Mouse (Mus musculus) liver, embryonic 11.5 days (tissue): ENCODE data around the gene Car5a. TPM values are rescaled to one million over a fixed set of nuclear protein-coding genes. Genes with fewer than 3 reads are reported as not detected.
A peak's percentile ranks its signal among the peaks of the same experiment; 100 is the strongest.

Source experiments
- ATAC-seq: fragments of 200-750 bp; cut with Nextera tagmentation; replicated peaks from 2 replicates; pipeline ENCODE4 v1.8.0; 2017; ENCODE audit warnings: moderate number of reproducible peaks, mild to moderate bottlenecking, moderate TSS enrichment, moderate library complexity; ENCODE audit not compliant: low FRiP score
- DNase-seq: peaks from one replicate; pipeline ENCODE4 v3.0.0-alpha.2; 2017; ENCODE audit warnings: low spot score
- H3K27ac ChIP-seq: fragments of 300-500 bp; sonication (generic); 2 replicates; pipeline ENCODE4 v1.5.1; 2014; ENCODE audit warnings: mild to moderate bottlenecking, low read depth, low read length, control low read depth
- H3K27me3 ChIP-seq: fragments of 300-500 bp; sonication (generic); replicated peaks from 2 replicates; pipeline ENCODE4 v1.6.1; 2014; ENCODE audit warnings: low read length, mixed read lengths; ENCODE audit not compliant: control insufficient read depth, insufficient read depth
- H3K36me3 ChIP-seq: fragments of 300-500 bp; sonication (generic); 2 replicates; pipeline ENCODE4 v1.6.1; 2014; ENCODE audit warnings: mild to moderate bottlenecking, low read length, moderate library complexity, mixed read lengths; ENCODE audit not compliant: control insufficient read depth, insufficient read depth
- H3K4me1 ChIP-seq: fragments of 300-500 bp; sonication (generic); replicated peaks from 2 replicates; pipeline ENCODE4 v1.6.1; 2014; ENCODE audit warnings: low read length, mixed read lengths; ENCODE audit not compliant: control insufficient read depth, insufficient read depth
- H3K4me2 ChIP-seq: fragments of 300-500 bp; sonication (generic); 2 replicates; pipeline ENCODE4 v1.6.1; 2014; ENCODE audit warnings: mild to moderate bottlenecking, control low read depth, moderate library complexity
- H3K4me3 ChIP-seq: fragments of 300-500 bp; sonication (generic); 2 replicates; pipeline ENCODE4 v1.5.1; 2014; ENCODE audit warnings: low read depth, low read length, control low read depth
- H3K9ac ChIP-seq: fragments of 300-500 bp; sonication (generic); 2 replicates; pipeline ENCODE4 v1.6.1; 2014; ENCODE audit warnings: low read depth, low read length, control low read depth
- H3K9me3 ChIP-seq: fragments of 300-500 bp; sonication (generic); 2 replicates; pipeline ENCODE4 v1.6.1; 2016; ENCODE audit warnings: low read length, inconsistent platforms, mixed read lengths; ENCODE audit not compliant: control insufficient read depth
- WGBS: fragments of 180-500 bp; shearing (Covaris S2); extraction: QIAGEN DNeasy Blood & Tissue Kit; methylation state at CpG from one replicate; pipeline ENCODE4 v1.1.7; 2014; 5-methylcytosine and 5-hydroxymethylcytosine counted together
- polyA plus RNA-seq: library from polyadenylated mRNA; unstranded; fragments of >200 nt; fragmentation: Nextera tagmentation; extraction: Ambion mirVana; gene quantifications from 2 replicates; pipeline ENCODE4 v1.2.1, GENCODE M21; 2014

Car5a gene
- polyA plus RNA-seq, 1 experiment from 2014 or later, result 0.55 TPM

- 9% methylated on average over 7 of the region's 7 CpGs for WGBS
- H3K4me3 ChIP-seq, result peak overlapping the region; percentile 95
- peaks cover 61% of the 10 kb centered on the region for H3K4me1 ChIP-seq
Measured at GRCm38 (mm10) chr8:121951656-121952009, 6.9 kb upstream of the Car5a start.

DNA sequence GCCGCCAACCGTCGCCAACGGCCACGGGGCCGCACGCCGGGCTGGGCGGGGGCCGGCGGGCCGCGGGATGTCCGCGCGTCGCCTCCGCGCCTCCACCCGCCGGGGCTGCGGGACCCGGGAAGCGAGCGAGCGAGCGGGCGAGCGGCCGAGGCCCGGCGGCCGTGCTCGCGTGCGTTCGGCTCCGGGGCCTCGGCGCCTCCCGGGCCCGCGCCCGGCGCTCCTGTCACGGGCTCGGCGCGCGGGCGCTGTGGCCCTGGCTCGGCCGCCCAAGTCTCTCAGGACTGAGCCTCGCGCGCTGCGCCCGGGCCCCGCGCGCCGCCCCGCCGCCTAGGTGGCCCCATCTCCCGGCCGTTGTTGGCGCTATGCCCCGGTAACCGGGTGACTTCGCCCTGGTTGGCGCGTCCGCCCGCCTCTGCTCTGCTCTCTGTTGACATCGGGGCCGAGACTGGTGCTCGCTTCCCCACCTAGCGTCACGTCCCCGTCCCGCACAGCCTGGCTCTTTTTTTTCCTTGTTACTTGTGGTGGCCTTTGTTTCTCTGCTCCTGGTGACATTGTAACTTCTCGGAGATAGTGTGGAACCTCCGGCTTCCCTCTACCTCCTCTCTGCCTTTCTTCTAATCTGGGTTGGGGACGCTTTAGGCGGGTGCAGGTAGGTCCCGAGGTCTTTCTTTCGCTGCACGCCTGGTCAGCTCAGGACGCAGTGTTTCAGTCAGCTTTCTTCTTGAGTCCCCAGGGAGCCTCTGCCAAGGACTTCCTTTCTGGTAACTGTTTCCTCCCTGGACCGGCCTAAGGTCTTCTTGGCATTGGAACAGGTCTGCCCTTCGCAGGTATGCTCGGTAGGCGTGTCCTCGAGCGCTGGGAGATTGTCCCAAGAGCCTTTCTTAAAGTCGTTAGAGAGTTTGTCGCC, 6.3 kb upstream of the Car5a start:
- Histone ChIP-seq H3K36me3 (peaks cover 3% of the 10 kb centered on the region; the same call in 1 of the 2 replicates), H3K4me1 (peaks cover 54% of the 10 kb centered on the region), H3K4me3 (peak overlapping the region; percentile 95), H3K9ac (peak overlapping the region; percentile 99), H3K27me3 (no peaks in the 10 kb centered on the region), H3K27ac (peak overlapping the region; percentile 98), H3K9me3 (no peaks in the 10 kb centered on the region), H3K4me2 (peak overlapping the region; percentile 99)
- ATAC-seq, result peak; percentile 3
- peak; percentile 49 for DNase-seq
- under 1% methylated on average over 91 of the region's 97 CpGs for WGBS

More at GRCm38 (mm10) chr8:121951656-121952009, 6.9 kb upstream of the Car5a start:
- Histone ChIP-seq H3K27me3 (no peaks in the 10 kb centered on the region), H3K27ac (peak overlapping the region; percentile 98), H3K4me2 (peak overlapping the region; percentile 99), H3K36me3 (peaks cover 5% of the 10 kb centered on the region; the same call in 1 of the 2 replicates), H3K9ac (peak overlapping the region; percentile 99), H3K9me3 (no peaks in the 10 kb centered on the region)
- DNase-seq, result no peak
- ATAC-seq, result no peak

DNA sequence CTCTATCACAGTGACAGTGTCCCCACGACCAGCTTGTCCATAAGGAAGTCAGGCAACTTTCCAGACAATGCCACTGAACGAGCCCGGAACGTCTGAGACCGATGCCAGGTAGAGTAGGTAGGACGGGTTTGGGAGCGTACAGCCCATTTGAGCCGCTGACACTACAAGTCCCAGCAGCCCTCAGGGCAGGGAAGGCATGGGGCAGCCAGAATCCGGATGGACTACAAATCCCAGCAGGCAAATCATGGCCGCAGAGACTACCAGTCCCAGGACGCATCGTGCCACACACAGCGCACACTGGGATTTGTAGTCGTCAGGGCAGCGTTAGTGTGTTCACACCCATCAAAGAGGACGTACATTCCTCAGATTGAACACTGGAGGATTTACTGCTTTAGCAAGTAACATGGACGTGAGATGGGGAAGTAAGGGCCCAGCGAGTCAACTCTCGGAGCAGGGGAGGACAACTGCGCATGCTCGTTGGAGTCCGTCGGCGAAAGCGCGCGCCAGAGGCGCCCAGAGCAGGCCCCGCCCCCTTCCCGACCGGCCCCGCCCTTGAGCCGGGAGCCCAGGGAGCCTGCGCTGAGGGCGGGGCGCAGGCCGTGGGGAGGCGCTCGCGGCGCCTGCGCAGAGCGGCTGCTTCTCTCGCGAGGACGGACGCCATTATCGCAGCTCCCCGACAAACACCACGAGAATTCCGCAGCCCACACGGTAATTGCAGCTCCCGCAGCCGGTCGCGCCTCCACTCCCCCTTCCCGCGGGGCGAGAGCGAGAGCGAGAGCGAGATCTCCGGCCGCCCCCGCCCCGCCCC, 5.4 kb upstream of the Car5a start:
- under 1% methylated on average over 65 of the region's 66 CpGs for WGBS

DNA sequence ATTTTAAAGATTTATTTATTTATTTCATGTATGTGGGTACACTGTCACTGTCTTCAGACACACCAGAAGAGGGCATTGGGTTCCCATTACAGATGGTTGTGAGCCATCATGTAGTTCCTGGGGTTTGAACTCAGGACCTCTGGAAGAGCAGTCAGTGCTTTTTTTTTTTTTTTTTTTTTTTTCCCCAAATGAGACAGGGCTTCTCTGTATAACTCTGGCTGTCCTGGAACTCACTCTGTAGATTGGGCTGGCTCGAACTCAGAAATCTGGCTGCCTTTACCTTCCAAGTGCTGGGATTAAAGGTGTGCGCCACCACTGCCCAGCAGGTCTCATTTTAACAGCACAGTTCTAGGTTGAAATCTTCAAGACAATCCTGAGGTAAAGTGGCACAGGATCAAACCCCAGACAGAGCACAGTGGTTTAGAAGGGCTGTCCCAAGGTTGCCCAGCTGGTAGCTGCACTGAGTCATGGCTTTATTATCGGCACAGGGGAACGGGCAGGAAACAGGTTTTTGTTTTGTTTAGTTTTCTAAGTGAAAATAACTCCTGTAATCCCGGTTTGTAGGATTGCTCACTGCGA, 4.6 kb upstream of the Car5a start, which contains the start of gene Banp:
Gene Banp, plus strand, starts transcription at position 529 of the 579 bp plus-strand sequence.
- H3K9ac ChIP-seq, result peak within 1 kb of the TSS; percentile 99
- peaks cover 3% of the 10 kb centered on the region; the same call in 1 of the 2 replicates for H3K36me3 ChIP-seq
- ATAC-seq, result no peak
- H3K9me3 ChIP-seq, result no peaks in the 10 kb centered on the region
- H3K4me3 ChIP-seq, result peak within 1 kb of the TSS; percentile 95
- H3K4me1 ChIP-seq, result peaks cover 41% of the 10 kb centered on the region
- 62% methylated on average over 6 of the region's 6 CpGs for WGBS
- DNase-seq, result no peak
- peak within 1 kb of the TSS; percentile 99 for H3K4me2 ChIP-seq
- H3K27ac ChIP-seq, result peak within 1 kb of the TSS; percentile 98
- no peaks in the 10 kb centered on the region; the same call in 1 of the 2 replicates for H3K27me3 ChIP-seq

More for the DNA sequence above, 5.4 kb upstream of the Car5a start:
- peak overlapping the region; percentile 99 for H3K4me2 ChIP-seq
- peak overlapping the region; percentile 99 for H3K9ac ChIP-seq
- peak; percentile 91 for ATAC-seq
- H3K27ac ChIP-seq, result peak overlapping the region; percentile 98
- no peaks in the 10 kb centered on the region for H3K9me3 ChIP-seq
- DNase-seq, result peak; percentile 99
- peak overlapping the region; percentile 95 for H3K4me3 ChIP-seq
- peaks cover 3% of the 10 kb centered on the region; the same call in 1 of the 2 replicates for H3K36me3 ChIP-seq
- H3K27me3 ChIP-seq, result no peaks in the 10 kb centered on the region
- H3K4me1 ChIP-seq, result peaks cover 49% of the 10 kb centered on the region

GRCm38 (mm10) chr8:121948321-121949145, 3.8 kb upstream of the Car5a start:
- H3K27me3 ChIP-seq, result no peaks in the 10 kb centered on the region; the same call in 1 of the 2 replicates
- peak overlapping the region; percentile 82 for H3K27ac ChIP-seq
- no peak for DNase-seq
- H3K9me3 ChIP-seq, result no peaks in the 10 kb centered on the region
- H3K4me1 ChIP-seq, result peaks cover 34% of the 10 kb centered on the region
- no peaks in the 10 kb centered on the region for H3K36me3 ChIP-seq
- H3K4me2 ChIP-seq, result peak overlapping the region; percentile 83
- peak overlapping the region; percentile 53 for H3K4me3 ChIP-seq
- H3K9ac ChIP-seq, result peak overlapping the region; percentile 70
- no peak for ATAC-seq
- 54% methylated on average over 19 of the region's 19 CpGs for WGBS

DNA sequence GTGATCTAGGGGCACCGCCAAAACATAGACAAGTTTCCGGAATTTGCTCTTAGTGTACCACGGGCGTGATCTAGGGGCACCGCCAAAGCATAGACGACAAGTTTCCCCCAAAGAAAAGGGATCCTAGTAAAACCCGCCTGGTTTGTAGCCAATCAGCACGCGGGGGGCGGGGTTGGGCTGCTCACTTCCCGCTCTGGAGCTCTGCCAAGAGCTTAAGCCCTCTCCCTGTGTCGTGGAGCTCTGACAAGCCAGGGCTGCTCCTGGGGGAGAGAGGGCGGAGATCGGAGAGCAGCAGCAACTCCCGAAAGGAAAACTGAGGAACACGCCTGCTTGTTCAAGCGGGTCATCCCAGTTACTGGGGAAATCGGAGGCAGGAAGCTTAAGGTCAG, 3.0 kb upstream of the Car5a start:
- under 1% methylated on average over 18 of the region's 18 CpGs for WGBS
- Histone ChIP-seq H3K9me3 (no peaks in the 10 kb centered on the region), H3K27me3 (no peaks in the 10 kb centered on the region; the same call in 1 of the 2 replicates), H3K9ac (peak overlapping the region; percentile 70), H3K27ac (peak overlapping the region; percentile 82), H3K4me1 (peaks cover 31% of the 10 kb centered on the region), H3K36me3 (no peaks in the 10 kb centered on the region), H3K4me3 (peak overlapping the region; percentile 53), H3K4me2 (peak overlapping the region; percentile 83)
- DNase-seq (peak; percentile 91), ATAC-seq (peak; percentile 55)

- peak overlapping the region; percentile 83 for H3K4me2 ChIP-seq
- no peaks in the 10 kb centered on the region; the same call in 1 of the 2 replicates for H3K27me3 ChIP-seq
- no peak for ATAC-seq
- H3K9ac ChIP-seq, result peak overlapping the region; percentile 70
- H3K4me3 ChIP-seq, result peak overlapping the region; percentile 53
- peaks cover 25% of the 10 kb centered on the region for H3K4me1 ChIP-seq
- DNase-seq, result no peak
- no peaks in the 10 kb centered on the region for H3K9me3 ChIP-seq
- H3K27ac ChIP-seq, result peak overlapping the region; percentile 82
- no peaks in the 10 kb centered on the region for H3K36me3 ChIP-seq
- 31% methylated on average over 19 of the region's 19 CpGs for WGBS
Measured at GRCm38 (mm10) chr8:121947047-121947752, 2.5 kb upstream of the Car5a start.
